Mouse (Mus musculus) bone marrow macrophage, adult 2 months (primary cell): ENCODE results near the gene Defb23. TPM values are rescaled to one million over a fixed set of nuclear protein-coding genes. Genes with fewer than 3 reads are reported as not detected.
A peak's percentile ranks its signal among the peaks of the same experiment; 100 is the strongest.
"Not testable (repeated sequence)": the region's sequence is repeated elsewhere in the genome, so short reads cannot be mapped to it uniquely, and the experiment has no call there.

Experiments used
- H3K27ac ChIP-seq: 2 replicates; pipeline ENCODE4 v1.5.1; 2012; ENCODE audit warnings: low read depth, low read length; ENCODE audit not compliant: insufficient read depth
- H3K4me1 ChIP-seq: 2 replicates; pipeline ENCODE4 v1.6.1; 2012; ENCODE audit warnings: low read length; ENCODE audit not compliant: control insufficient read depth, insufficient read depth
- H3K4me3 ChIP-seq: 2 replicates; pipeline ENCODE4 v1.5.1; 2012; ENCODE audit warnings: mild to moderate bottlenecking, low read length, moderate library complexity; ENCODE audit not compliant: insufficient read depth
- CTCF ChIP-seq: IDR thresholded peaks from 2 replicates; pipeline ENCODE4 v1.5.1; 2012; ENCODE audit warnings: low read depth, mild to moderate bottlenecking, low read length, moderate library complexity
- POLR2A ChIP-seq: IDR thresholded peaks from 2 replicates; pipeline ENCODE4 v1.6.1; 2012; ENCODE audit warnings: mild to moderate bottlenecking, low read depth, low read length, borderline replicate concordance
- polyA plus RNA-seq: library from polyadenylated mRNA; stranded (reverse); fragments of >200 nt; gene quantifications from 2 replicates; pipeline ENCODE4 v1.2.4, GENCODE M21; 2012; ENCODE audit not compliant: missing spikeins, insufficient read depth, insufficient read length

The Defb23 gene
- polyA plus RNA-seq, 1 experiment: not detected

- TF ChIP-seq CTCF: no peak
- TF ChIP-seq POLR2A: no peak
- Histone ChIP-seq H3K4me3 (no peak overlapping the region), H3K27ac (no peak overlapping the region), H3K4me1 (no peaks in the 10 kb centered on the region)
Observed at GRCm38 (mm10) chr2:152442322-152442721, 22.1 kb downstream of the Defb23 start.

- Histone ChIP-seq H3K27ac (no peak overlapping the region), H3K4me1 (no peaks in the 10 kb centered on the region), H3K4me3 (no peak overlapping the region)
- TF ChIP-seq POLR2A: no peak
- no peak for TF ChIP-seq CTCF
Observed at GRCm38 (mm10) chr2:152439833-152440232, 24.6 kb downstream of the Defb23 start.

- no peak overlapping the region for H3K27ac ChIP-seq
- no peak overlapping the region for H3K4me3 ChIP-seq
- H3K4me1 ChIP-seq: no peaks in the 10 kb centered on the region
- TF ChIP-seq POLR2A (no peak), CTCF (no peak)
Observed at GRCm38 (mm10) chr2:152438963-152439362, 25.5 kb downstream of the Defb23 start.

GRCm38 (mm10) chr2:152436983-152437860 is 27.2 kb downstream of the Defb23 start:
- H3K27ac ChIP-seq: no peak overlapping the region
- H3K4me1 ChIP-seq: no peaks in the 10 kb centered on the region
- TF ChIP-seq POLR2A (no peak), CTCF (peak; percentile 82)
- H3K4me3 ChIP-seq: peak overlapping the region; percentile 19

- Histone ChIP-seq H3K4me3 (no peak overlapping the region), H3K4me1 (no peaks in the 10 kb centered on the region), H3K27ac (no peak overlapping the region)
- TF ChIP-seq POLR2A (no peak), CTCF (no peak)
Observed at GRCm38 (mm10) chr2:152436405-152436901, 28.0 kb downstream of the Defb23 start.

- not testable (repeated sequence) for H3K4me1 ChIP-seq, H3K27ac ChIP-seq, H3K4me3 ChIP-seq
Observed at GRCm38 (mm10) chr2:152428481-152428880, 35.9 kb downstream of the Defb23 start.

GRCm38 (mm10) chr2:152427493-152427892 is 36.9 kb downstream of the Defb23 start:
- TF ChIP-seq CTCF: no peak
- TF ChIP-seq POLR2A: no peak
- Histone ChIP-seq H3K4me3 (no peak overlapping the region), H3K4me1 (no peaks in the 10 kb centered on the region), H3K27ac (no peak overlapping the region)

- Histone ChIP-seq H3K4me1 (0 out of 2 replicates have a peak, but pooled peaks cover 2% of the 10 kb centered on the region), H3K27ac (no peak overlapping the region), H3K4me3 (no peak overlapping the region)
- no peak for TF ChIP-seq CTCF
- no peak for TF ChIP-seq POLR2A
Observed at GRCm38 (mm10) chr2:152415786-152416185, 48.6 kb downstream of the Defb23 start.

GRCm38 (mm10) chr2:152415287-152415686 is 49.1 kb downstream of the Defb23 start, which contains the start of gene 6820408C15Rik:
TSS of gene 6820408C15Rik (plus strand) at chr2:152415587.
- H3K4me1 ChIP-seq: 0 out of 2 replicates have a peak, but pooled peaks cover 2% of the 10 kb centered on the region
- H3K27ac ChIP-seq: no peak within 1 kb of the TSS
- peak within 1 kb of the TSS; percentile 63 for H3K4me3 ChIP-seq
- TF ChIP-seq CTCF: no peak
- TF ChIP-seq POLR2A: no peak

GRCm38 (mm10) chr2:152414591-152415165 is 49.7 kb downstream of the Defb23 start, which contains the start of gene Zcchc3:
TSS of gene Zcchc3 (minus strand) at chr2:152415027.
- H3K4me3 ChIP-seq: peak within 1 kb of the TSS; percentile 63
- H3K4me1 ChIP-seq: 0 out of 2 replicates have a peak, but pooled peaks cover 2% of the 10 kb centered on the region
- no peak within 1 kb of the TSS for H3K27ac ChIP-seq
- TF ChIP-seq POLR2A: no peak
- no peak for TF ChIP-seq CTCF
